Mouse (Mus musculus): Measurements from ENCODE around the gene Vezt.

Vezt gene

GRCm38 (mm10) chr10:93912136-93912855 is 123.3 kb downstream of the Vezt start:
- no peak for DNase-seq (ENCODE audit: low spot score in 2 of 2)

- DNase-seq (ENCODE audit: low spot score in 2 of 2) = no peak
These were observed 124.3 kb downstream of the Vezt start for GRCm38 (mm10) chr10:93911326-93911725.

GRCm38 (mm10) chr10:93909811-93910446 is 125.7 kb downstream of the Vezt start:
- DNase-seq (ENCODE audit: low spot score in 2 of 2) = no peak

- no peak for DNase-seq (ENCODE audit: low spot score in 2 of 2)
These were observed 126.6 kb downstream of the Vezt start for GRCm38 (mm10) chr10:93909015-93909414.

GRCm38 (mm10) chr10:93908540-93908939 is 127.1 kb downstream of the Vezt start:
- DNase-seq (ENCODE audit: low spot score in 2 of 2) = no peak

GRCm38 (mm10) chr10:93907376-93907775 is 128.2 kb downstream of the Vezt start:
- DNase-seq (ENCODE audit: low spot score in 2 of 2) = no peak

GRCm38 (mm10) chr10:93899907-93900306 is 135.7 kb downstream of the Vezt start:
- DNase-seq (ENCODE audit: low spot score in 2 of 2) = no peak

GRCm38 (mm10) chr10:93899303-93899702 is 136.3 kb downstream of the Vezt start:
- no peak for DNase-seq (ENCODE audit: low spot score in 2 of 2)

GRCm38 (mm10) chr10:93897043-93897646 is 138.5 kb downstream of the Vezt start, which contains the start of gene Metap2:
Gene Metap2 (minus strand): TSS chr10:93897093.
- DNase-seq (ENCODE audit: low spot score in 2 of 2) = no peak

GRCm38 (mm10) chr10:93892551-93892950 is 143.1 kb downstream of the Vezt start:
- no peak for DNase-seq (ENCODE audit: low spot score in 2 of 2)

- no peak for DNase-seq (ENCODE audit: low spot score in 2 of 2)
These were observed 144.6 kb downstream of the Vezt start for GRCm38 (mm10) chr10:93891031-93891430.

- DNase-seq (ENCODE audit: low spot score in 2 of 2) = no peak
These were observed 145.1 kb downstream of the Vezt start for GRCm38 (mm10) chr10:93890565-93890964.

- DNase-seq (ENCODE audit: low spot score in 2 of 2) = no peak
These were observed 145.6 kb downstream of the Vezt start for GRCm38 (mm10) chr10:93889976-93890375.

- DNase-seq (ENCODE audit: low spot score in 2 of 2) = peak; percentile 81 to 87
These were observed 146.1 kb downstream of the Vezt start for GRCm38 (mm10) chr10:93889579-93889950.

Data from frontal cortex, postnatal 10 days (tissue).